Mouse (Mus musculus): ENCODE results near the gene Ccdc163. TPM values are rescaled to one million over a fixed set of nuclear protein-coding genes. Genes with fewer than 3 reads are reported as not detected.
"Not testable (repeated sequence)": the region's sequence is repeated elsewhere in the genome, so short reads cannot be mapped to it uniquely, and the experiment has no call there.

The Ccdc163 gene
- 23.9 and 27.7 TPM in 2 replicates for polyA plus RNA-seq (2015; fragmentation: Nextera tagmentation; extraction: Ambion mirVana)

DNA sequence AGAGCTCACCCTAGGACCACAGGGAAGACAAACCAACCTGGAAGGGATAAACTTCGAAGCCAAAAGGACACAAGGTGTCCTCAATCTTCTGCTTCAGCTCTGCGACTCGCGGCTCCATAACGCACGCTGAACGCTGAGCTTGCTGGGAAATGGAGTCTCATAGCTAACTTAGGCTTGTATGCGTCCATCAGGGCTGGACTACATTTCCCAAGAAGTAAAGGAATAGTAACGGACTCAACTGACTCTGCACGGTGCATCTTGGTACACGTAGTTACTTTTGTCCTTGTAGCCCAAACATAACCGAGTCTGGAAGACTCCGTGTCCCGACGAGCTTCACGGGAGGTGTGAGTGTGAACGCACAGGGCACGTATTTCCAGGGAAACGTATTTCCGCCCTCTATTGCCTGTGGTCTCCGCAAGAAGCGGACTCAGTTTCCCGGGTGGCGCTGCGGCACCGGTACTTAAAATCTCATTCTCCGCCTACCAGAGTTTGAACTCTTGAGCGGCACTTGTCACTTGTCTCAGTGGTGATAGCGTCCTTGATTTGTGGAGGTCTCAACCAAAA lies at the start of gene Ccdc163, which contains the start of gene Mmachc:
Gene Ccdc163 (plus strand): TSS at position 309 of the 564 bp plus-strand sequence.
Gene Mmachc (minus strand): TSS at position 206 of the 564 bp plus-strand sequence.
- peaks cover 4% of the 10 kb centered on the region; the same call in 1 of the 2 replicates for H3K4me1 ChIP-seq
- peak within 1 kb of the TSS; percentile 71 for H3K4me3 ChIP-seq (replicated peaks)
- no peak within 1 kb of the TSS for H3K27ac ChIP-seq
- whole genome bisulfite sequencing, result under 1% methylated on average over 29 of the region's 29 CpGs
- no peaks in the 10 kb centered on the region for H3K27me3 ChIP-seq (replicated peaks)
- H3K9ac ChIP-seq, result peak within 1 kb of the TSS; percentile 39
- ATAC-seq (ENCODE audit: insufficient read depth, low FRiP score, low read depth), result peak; percentile 99
- H3K4me2 ChIP-seq, result peak within 1 kb of the TSS; percentile 67
- H3K36me3 ChIP-seq, result no peaks in the 10 kb centered on the region
- no peaks in the 10 kb centered on the region for H3K9me3 ChIP-seq

DNA sequence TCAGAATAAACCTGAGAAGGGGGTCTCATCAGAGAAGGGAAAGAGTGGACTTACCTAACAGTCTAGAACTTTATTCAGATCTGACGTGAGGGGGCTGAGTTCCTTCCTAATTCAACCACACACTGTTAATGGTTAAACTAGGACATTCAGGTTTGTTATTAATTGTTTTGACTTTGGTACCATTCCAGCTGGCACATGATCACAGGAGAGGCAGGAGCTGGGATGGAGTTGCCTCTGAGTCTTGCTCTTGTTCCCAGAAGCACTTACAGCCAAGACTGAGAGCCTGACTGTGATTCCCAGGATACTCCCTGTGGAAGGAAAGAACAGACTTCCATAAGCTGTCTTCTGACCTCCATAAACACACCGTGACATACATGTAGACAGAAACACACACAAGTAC lies 48.8 kb upstream of the Ccdc163 start:
- no peaks in the 10 kb centered on the region for H3K36me3 ChIP-seq
- H3K4me1 ChIP-seq, result no peaks in the 10 kb centered on the region
- H3K4me2 ChIP-seq, result no peak overlapping the region
- no peaks in the 10 kb centered on the region for H3K9me3 ChIP-seq
- 48% methylated on average over 2 of the region's 2 CpGs for WGBS
- H3K4me3 ChIP-seq (replicated peaks), result no peak overlapping the region
- no peak overlapping the region for H3K9ac ChIP-seq
- H3K27ac ChIP-seq, result no peak overlapping the region
- H3K27me3 ChIP-seq (replicated peaks), result no peaks in the 10 kb centered on the region
- peak; percentile 39; the same call in 1 of the 2 replicates for ATAC-seq (ENCODE audit: insufficient read depth, low FRiP score, low read depth)

DNA sequence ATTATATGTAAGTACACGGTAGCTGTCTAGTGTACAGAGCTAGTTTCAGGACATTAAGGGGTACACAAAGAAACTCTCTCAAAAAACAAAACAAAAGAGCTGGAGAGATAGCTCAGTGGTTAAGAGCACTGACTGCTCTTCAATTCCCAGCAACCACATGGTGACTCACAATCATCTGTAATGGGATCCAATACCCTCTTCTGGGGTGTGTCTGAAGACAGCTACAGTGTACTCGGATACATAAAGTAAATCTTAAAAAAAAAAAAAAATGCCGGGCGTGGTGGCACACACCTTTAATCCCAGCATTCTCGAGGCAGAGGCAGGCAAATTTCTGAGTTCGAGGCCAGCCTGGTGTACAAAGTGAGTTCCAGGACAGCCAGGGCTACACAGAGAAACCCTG lies 48.4 kb upstream of the Ccdc163 start:
- H3K36me3 ChIP-seq; H3K9ac ChIP-seq; H3K27me3 ChIP-seq (replicated peaks); H3K4me2 ChIP-seq; H3K27ac ChIP-seq; H3K4me1 ChIP-seq; H3K9me3 ChIP-seq; ATAC-seq (ENCODE audit: insufficient read depth, low FRiP score, low read depth); H3K4me3 ChIP-seq (replicated peaks): not testable (repeated sequence)
- WGBS, result 75% methylated on average over 6 of the region's 6 CpGs

DNA sequence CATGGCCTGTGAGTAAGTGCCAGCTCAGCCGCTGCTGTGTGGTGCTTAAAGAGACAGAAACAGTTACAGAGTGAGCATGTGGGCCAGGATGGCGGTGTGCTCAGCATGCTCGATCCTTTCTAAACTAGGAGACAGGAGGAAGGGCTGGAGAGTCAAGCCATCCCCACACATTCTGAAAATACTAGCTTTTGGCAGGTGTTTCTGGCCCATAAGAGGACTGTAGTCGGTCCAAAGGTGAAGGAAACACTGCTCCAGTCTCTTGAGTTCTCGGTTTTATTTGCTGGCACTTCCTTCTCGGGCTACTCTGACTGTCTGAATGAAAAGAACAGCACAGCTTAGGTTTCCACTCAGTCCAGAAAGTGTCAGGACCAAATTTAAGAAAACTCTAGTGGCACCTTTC lies 47.5 kb upstream of the Ccdc163 start:
- Histone ChIP-seq H3K27ac (no peak overlapping the region), H3K27me3 (replicated peaks) (no peaks in the 10 kb centered on the region), H3K4me3 (replicated peaks) (no peak overlapping the region), H3K4me2 (no peak overlapping the region), H3K36me3 (no peaks in the 10 kb centered on the region), H3K4me1 (no peaks in the 10 kb centered on the region), H3K9me3 (no peaks in the 10 kb centered on the region), H3K9ac (no peak overlapping the region)
- no peak for ATAC-seq (ENCODE audit: insufficient read depth, low FRiP score, low read depth)
- WGBS, result 79% methylated on average over 6 of the region's 6 CpGs

DNA sequence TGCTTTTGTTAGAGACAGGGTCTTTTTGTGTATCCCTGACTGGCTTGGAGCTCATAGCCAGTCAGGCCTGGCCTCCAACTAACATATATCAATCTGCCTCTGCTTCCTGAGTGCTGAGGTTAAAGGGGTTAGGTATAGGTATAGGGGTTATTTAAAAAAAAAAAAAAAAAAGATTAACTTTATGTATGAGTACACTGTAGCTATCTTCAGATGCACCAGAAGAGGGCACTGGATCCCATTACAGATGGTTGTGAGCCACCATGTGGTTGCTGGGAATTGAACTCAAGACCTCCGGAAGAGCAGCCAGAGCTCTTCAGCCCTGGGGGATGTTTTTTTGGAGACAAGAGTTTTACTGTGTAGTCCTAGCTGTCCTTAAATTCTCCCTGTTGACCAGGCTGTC lies 46.3 kb upstream of the Ccdc163 start:
- H3K4me3 ChIP-seq (replicated peaks), result no peak overlapping the region
- H3K27me3 ChIP-seq (replicated peaks), result no peaks in the 10 kb centered on the region
- H3K9me3 ChIP-seq, result no peaks in the 10 kb centered on the region
- 89% methylated on average over 1 of the region's 1 CpGs for WGBS
- H3K4me2 ChIP-seq, result no peak overlapping the region
- ATAC-seq (ENCODE audit: insufficient read depth, low FRiP score, low read depth), result no peak
- H3K4me1 ChIP-seq, result no peaks in the 10 kb centered on the region
- H3K36me3 ChIP-seq, result no peaks in the 10 kb centered on the region
- H3K27ac ChIP-seq, result no peak overlapping the region
- H3K9ac ChIP-seq, result no peak overlapping the region

DNA sequence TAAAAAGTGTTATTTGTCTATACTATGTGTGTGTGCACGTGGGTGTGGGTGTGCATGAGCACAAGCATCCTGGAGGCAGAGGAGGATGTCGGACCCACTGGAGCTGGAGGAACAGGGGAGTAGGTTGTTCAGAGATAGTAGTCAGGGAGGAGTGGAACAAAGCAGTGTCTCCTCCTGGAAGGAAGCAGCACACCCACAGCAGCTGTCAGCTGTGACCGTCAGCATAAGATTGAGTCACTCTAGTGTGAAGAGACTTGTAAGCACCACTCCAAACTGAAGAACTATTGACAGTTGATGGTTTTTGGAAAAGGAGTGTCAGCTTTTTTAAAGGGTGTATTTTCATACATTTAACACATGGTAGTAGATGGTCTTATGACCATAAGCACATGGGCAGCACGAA lies 41.7 kb upstream of the Ccdc163 start:
- no peaks in the 10 kb centered on the region for H3K36me3 ChIP-seq
- H3K9me3 ChIP-seq, result no peaks in the 10 kb centered on the region
- H3K27me3 ChIP-seq (replicated peaks), result no peaks in the 10 kb centered on the region
- no peaks in the 10 kb centered on the region for H3K4me1 ChIP-seq
- H3K4me2 ChIP-seq, result no peak overlapping the region
- no peak for ATAC-seq (ENCODE audit: insufficient read depth, low FRiP score, low read depth)
- H3K9ac ChIP-seq, result no peak overlapping the region
- H3K4me3 ChIP-seq (replicated peaks), result no peak overlapping the region
- 67% methylated on average over 4 of the region's 4 CpGs for WGBS
- no peak overlapping the region for H3K27ac ChIP-seq

DNA sequence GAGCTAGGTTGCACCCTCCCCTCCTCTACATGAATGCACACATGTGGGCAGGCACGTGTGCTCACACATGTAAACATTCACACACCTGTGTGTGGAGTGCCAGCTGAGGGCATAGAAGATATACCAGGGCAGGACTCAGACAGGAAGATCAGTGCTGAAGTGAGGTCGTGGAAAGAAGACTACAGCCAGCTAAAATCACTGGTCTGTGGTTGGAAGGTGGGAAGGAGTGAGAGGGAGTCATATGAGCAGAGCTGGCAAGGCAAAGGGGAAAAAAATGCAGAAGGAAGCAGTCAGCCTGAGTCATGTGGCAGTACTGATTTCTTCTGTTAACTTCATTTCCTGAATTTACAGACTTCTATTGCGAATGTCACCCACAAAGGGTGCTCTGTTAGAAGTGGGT lies 40.2 kb upstream of the Ccdc163 start:
- WGBS, result 40% methylated on average over 3 of the region's 3 CpGs
- Histone ChIP-seq H3K4me3 (replicated peaks) (no peak overlapping the region), H3K4me2 (no peak overlapping the region), H3K36me3 (no peaks in the 10 kb centered on the region), H3K27me3 (replicated peaks) (no peaks in the 10 kb centered on the region), H3K27ac (peak overlapping the region; percentile 28; the same call in 1 of the 2 replicates), H3K9ac (no peak overlapping the region), H3K9me3 (no peaks in the 10 kb centered on the region), H3K4me1 (no peaks in the 10 kb centered on the region)
- ATAC-seq (ENCODE audit: insufficient read depth, low FRiP score, low read depth), result no peak

DNA sequence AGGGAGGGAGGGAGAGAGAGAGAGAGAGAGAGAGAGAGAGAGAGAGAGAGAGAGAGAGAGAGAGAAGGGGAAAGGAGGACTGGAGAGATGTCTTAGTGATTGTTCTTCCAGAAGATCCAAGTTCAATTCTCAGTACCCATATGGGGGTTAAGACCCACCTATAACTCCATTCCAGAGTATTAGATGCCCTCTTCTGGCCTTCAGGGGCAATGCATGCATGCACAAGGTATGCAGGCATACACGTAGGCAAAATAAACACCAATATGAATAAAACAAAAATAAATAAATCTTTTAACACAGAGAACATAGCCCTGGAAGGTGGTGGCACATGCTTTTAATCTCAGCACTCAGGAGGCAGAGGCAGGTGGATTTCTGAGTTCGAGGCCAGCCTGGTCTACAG lies 39.0 kb upstream of the Ccdc163 start:
- 63% methylated on average over 2 of the region's 2 CpGs for WGBS
- no peak for ATAC-seq (ENCODE audit: insufficient read depth, low FRiP score, low read depth)
- no peaks in the 10 kb centered on the region for H3K4me1 ChIP-seq
- H3K27me3 ChIP-seq (replicated peaks), result no peaks in the 10 kb centered on the region
- H3K4me3 ChIP-seq (replicated peaks), result no peak overlapping the region
- H3K27ac ChIP-seq, result no peak overlapping the region
- H3K9me3 ChIP-seq, result no peaks in the 10 kb centered on the region
- H3K36me3 ChIP-seq, result no peaks in the 10 kb centered on the region
- no peak overlapping the region for H3K4me2 ChIP-seq
- no peak overlapping the region for H3K9ac ChIP-seq

DNA sequence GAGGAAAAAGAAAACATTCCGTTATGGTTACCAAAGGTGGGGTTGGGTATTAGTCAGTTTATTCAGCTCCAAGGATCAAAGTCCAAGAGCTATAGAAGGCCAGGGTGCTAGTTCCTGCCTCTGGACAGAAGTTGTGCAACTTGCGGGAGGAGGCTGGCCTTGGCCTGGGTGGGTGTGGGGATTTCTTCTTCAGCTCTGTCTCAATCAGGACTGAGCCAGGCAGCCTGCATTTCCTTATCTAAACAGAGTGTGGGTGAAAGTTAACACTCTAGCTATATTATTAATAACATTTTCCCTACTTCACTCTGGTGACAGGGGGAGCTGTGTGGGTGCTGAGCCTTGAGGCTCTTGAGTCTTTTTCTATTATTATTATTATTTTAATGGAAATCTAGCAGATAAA lies 35.5 kb upstream of the Ccdc163 start:
- H3K4me2 ChIP-seq, result no peak overlapping the region
- no peaks in the 10 kb centered on the region for H3K9me3 ChIP-seq
- H3K27me3 ChIP-seq (replicated peaks), result no peaks in the 10 kb centered on the region
- H3K36me3 ChIP-seq, result no peaks in the 10 kb centered on the region
- peak overlapping the region; percentile 59 for H3K27ac ChIP-seq
- no peak overlapping the region for H3K9ac ChIP-seq
- H3K4me3 ChIP-seq (replicated peaks), result no peak overlapping the region
- no peaks in the 10 kb centered on the region for H3K4me1 ChIP-seq
- peak; percentile 97 for ATAC-seq (ENCODE audit: insufficient read depth, low FRiP score, low read depth)
- 36% methylated on average over 2 of the region's 2 CpGs for WGBS

DNA sequence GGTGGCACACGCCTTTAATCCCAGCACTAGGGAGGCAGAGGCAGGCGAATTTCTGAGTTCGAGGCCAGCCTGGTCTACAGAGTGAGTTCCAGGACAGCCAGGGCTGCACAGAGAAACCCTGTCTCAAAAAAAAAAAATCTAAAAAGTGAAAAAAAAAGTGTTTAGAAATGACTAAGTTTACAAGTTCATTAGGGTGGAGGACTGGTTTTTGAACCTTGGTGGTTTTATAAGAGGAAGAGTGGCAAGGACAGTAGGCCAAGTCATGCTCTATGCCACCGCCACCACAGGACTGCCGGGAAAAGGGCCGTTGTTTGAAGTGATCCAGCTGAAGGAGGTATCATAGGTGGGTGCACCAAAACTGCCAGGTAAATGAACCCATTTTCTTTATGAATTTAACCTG lies 33.5 kb upstream of the Ccdc163 start:
- H3K4me2 ChIP-seq; H3K36me3 ChIP-seq; ATAC-seq (ENCODE audit: insufficient read depth, low FRiP score, low read depth); H3K4me3 ChIP-seq (replicated peaks); H3K4me1 ChIP-seq; H3K27ac ChIP-seq; H3K9me3 ChIP-seq; H3K9ac ChIP-seq; H3K27me3 ChIP-seq (replicated peaks): not testable (repeated sequence)
- 82% methylated on average over 6 of the region's 6 CpGs for WGBS

DNA sequence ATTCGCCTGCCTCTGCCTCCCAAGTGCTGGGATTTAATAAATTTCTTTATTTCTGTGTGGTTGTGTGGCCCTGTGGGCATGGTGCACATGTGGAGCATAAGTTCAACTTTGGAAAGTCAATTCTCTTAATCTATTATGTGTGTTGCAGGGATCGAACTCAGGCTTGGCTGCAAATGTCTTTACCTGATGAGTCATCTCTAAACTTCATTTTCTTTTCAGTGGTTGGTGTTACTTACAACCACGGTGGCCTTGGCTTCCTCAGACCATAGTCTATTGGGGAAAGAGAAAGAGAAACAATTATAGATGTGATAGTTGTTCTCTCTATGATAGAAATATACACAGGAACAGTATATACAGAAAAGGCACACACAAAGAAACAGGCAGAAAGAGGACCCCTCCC lies 32.3 kb upstream of the Ccdc163 start:
- no peak overlapping the region for H3K9ac ChIP-seq
- WGBS, result 81% methylated on average over 3 of the region's 3 CpGs
- H3K4me2 ChIP-seq, result no peak overlapping the region
- H3K4me1 ChIP-seq, result no peaks in the 10 kb centered on the region
- H3K4me3 ChIP-seq (replicated peaks), result no peak overlapping the region
- H3K36me3 ChIP-seq, result no peaks in the 10 kb centered on the region
- no peak overlapping the region for H3K27ac ChIP-seq
- H3K27me3 ChIP-seq (replicated peaks), result no peaks in the 10 kb centered on the region
- H3K9me3 ChIP-seq, result no peaks in the 10 kb centered on the region
- no peak for ATAC-seq (ENCODE audit: insufficient read depth, low FRiP score, low read depth)

DNA sequence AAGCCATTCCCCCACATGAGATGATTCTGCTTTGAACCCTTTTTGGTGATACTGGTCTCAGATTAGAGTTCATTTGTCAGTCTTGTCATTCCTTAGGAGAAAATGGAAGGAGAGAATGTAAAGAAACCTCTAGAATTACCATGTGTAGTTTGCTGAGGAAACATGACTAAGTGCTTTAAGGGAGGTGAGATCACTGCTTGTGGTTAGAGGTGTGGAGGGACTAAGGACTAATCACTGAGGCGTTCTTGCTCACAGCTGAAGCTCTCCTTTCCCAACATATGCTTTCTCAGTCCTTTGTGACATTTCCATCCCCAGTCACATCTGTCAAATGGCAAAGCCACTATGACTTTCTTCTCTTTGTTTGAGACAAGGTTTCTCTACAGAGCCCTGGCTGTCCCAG lies 30.5 kb upstream of the Ccdc163 start:
- no peak overlapping the region for H3K9ac ChIP-seq
- no peak for ATAC-seq (ENCODE audit: insufficient read depth, low FRiP score, low read depth)
- H3K9me3 ChIP-seq, result no peaks in the 10 kb centered on the region
- H3K4me2 ChIP-seq, result no peak overlapping the region
- no peaks in the 10 kb centered on the region for H3K27me3 ChIP-seq (replicated peaks)
- no peaks in the 10 kb centered on the region for H3K36me3 ChIP-seq
- 50% methylated on average over 1 of the region's 1 CpGs for WGBS
- H3K27ac ChIP-seq, result no peak overlapping the region
- no peaks in the 10 kb centered on the region for H3K4me1 ChIP-seq
- no peak overlapping the region for H3K4me3 ChIP-seq (replicated peaks)

DNA sequence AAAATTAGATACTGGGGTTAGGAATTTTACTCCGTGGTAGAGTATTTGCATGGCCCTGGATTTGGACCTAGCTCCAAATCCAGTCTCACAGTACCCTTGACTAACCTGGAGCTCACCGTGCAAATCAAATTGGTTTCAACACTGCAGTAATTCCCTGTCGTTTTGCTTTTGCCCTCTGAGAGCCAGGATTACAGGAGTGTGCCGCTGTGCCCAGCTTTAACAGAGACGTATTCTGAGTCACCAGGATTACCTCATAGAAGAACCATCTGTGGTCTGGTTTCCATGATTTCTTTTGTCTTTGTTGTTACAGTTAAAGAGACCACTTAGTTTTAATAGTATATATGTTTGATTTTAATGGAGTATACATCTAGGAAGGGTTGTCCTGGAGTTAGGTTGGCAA lies 29.2 kb upstream of the Ccdc163 start:
- WGBS, result 65% methylated on average over 5 of the region's 5 CpGs
- H3K9me3 ChIP-seq, result no peaks in the 10 kb centered on the region
- no peaks in the 10 kb centered on the region for H3K4me1 ChIP-seq
- ATAC-seq (ENCODE audit: insufficient read depth, low FRiP score, low read depth), result no peak
- H3K4me3 ChIP-seq (replicated peaks), result no peak overlapping the region
- no peaks in the 10 kb centered on the region for H3K27me3 ChIP-seq (replicated peaks)
- H3K27ac ChIP-seq, result no peak overlapping the region
- H3K9ac ChIP-seq, result no peak overlapping the region
- no peaks in the 10 kb centered on the region for H3K36me3 ChIP-seq
- no peak overlapping the region for H3K4me2 ChIP-seq
